Mouse (Mus musculus): ENCODE measurements around the gene Cyp2ab1. TPM values are rescaled to one million over a fixed set of nuclear protein-coding genes. Genes with fewer than 3 reads are reported as not detected.
"Not testable (repeated sequence)": the region's sequence is repeated elsewhere in the genome, so short reads cannot be mapped to it uniquely, and the experiment has no call there.

Cyp2ab1 gene
- not detected in 2 replicates for polyA plus RNA-seq (2015; fragmentation: Nextera tagmentation; extraction: Ambion mirVana)

DNA sequence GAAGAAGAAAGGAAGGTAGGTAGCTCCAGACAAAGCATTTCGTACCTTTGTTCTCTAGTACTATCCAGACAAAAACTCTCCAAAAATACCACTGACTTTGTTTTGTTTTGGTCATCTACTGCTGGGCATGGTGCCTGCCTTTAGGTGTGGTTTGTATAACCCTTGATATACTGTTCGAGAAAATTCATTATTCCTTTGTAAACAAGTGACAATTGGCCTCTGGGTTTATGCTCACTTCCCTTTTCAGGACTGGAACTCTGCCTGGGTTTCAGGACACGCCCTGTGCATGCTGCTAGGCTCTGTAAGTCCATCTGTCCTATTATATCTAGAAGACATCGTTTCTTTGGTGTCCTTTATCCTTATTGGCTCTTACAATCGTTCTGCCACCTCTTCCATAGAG, at the start of gene Cyp2ab1:
Gene Cyp2ab1 (minus strand): TSS at position 119 of the 400 bp plus-strand sequence.
- WGBS, result 72% methylated on average over 5 of the region's 5 CpGs

DNA sequence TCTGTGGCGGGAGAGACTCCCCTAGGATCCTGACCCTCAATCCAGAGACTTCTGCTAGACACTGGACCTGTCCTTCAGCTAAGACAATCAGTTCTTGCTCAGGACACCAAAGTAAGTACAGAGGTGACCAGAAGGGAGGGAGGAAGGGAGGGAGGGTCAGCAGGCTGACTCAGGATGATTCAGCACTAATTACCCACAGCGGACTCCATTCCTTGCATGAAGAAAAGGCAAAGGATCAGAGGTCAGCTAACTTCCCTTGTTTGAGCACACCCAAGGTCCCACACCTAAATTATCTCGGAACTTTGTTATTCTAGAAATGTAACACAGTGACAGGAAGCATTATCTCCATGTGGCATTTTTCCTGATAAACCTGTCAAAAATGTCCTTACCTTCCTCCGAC, 46.5 kb upstream of the Cyp2ab1 start:
- Histone ChIP-seq H3K27ac (no peak overlapping the region), H3K4me3 (replicated peaks) (no peak overlapping the region), H3K4me2 (no peak overlapping the region), H3K4me1 (peaks cover 6% of the 10 kb centered on the region; the same call in 1 of the 2 replicates), H3K9me3 (replicated peaks) (no peaks in the 10 kb centered on the region), H3K27me3 (no peaks in the 10 kb centered on the region), H3K9ac (no peak overlapping the region), H3K36me3 (peaks cover 68% of the 10 kb centered on the region)
- no peak for ATAC-seq (replicated peaks; ENCODE audit: low FRiP score)
- WGBS, result 61% methylated on average over 4 of the region's 4 CpGs

More for the DNA sequence above, at the start of gene Cyp2ab1:
- 0 out of 2 replicates have a peak, but pooled peaks cover 5% of the 10 kb centered on the region for H3K36me3 ChIP-seq
- no peak for ATAC-seq (replicated peaks; ENCODE audit: low FRiP score)
- no peak within 1 kb of the TSS for H3K4me2 ChIP-seq
- H3K27ac ChIP-seq, result no peak within 1 kb of the TSS
- no peak within 1 kb of the TSS for H3K4me3 ChIP-seq (replicated peaks)
- H3K4me1 ChIP-seq, result no peaks in the 10 kb centered on the region
- H3K9ac ChIP-seq, result no peak within 1 kb of the TSS
- no peaks in the 10 kb centered on the region for H3K27me3 ChIP-seq
- H3K9me3 ChIP-seq (replicated peaks), result no peaks in the 10 kb centered on the region

DNA sequence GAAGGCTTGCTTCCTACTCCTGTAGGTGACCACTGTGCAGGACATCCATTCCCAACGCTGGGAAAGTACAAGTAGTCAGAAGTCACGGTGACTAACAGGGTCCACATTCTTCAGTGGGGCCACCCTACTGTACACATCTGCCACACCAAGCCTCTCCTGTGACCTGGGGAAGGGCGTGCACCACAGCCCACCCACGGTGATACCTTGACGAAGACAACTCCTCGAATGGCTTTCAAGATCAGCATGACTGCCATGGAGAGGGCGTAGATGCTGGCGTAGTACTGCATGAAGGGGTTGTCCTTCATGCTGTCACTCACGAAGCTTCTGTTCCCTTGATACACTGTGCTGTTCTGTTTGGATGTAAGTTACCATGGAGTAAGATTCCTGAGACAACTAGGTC, 43.0 kb upstream of the Cyp2ab1 start:
- WGBS, result 93% methylated on average over 9 of the region's 9 CpGs
- no peaks in the 10 kb centered on the region for H3K9me3 ChIP-seq (replicated peaks)
- no peaks in the 10 kb centered on the region for H3K27me3 ChIP-seq
- H3K4me1 ChIP-seq, result 0 out of 2 replicates have a peak, but pooled peaks cover 3% of the 10 kb centered on the region
- no peak overlapping the region for H3K4me3 ChIP-seq (replicated peaks)
- no peak overlapping the region for H3K9ac ChIP-seq
- ATAC-seq (replicated peaks; ENCODE audit: low FRiP score), result no peak
- H3K27ac ChIP-seq, result no peak overlapping the region
- H3K4me2 ChIP-seq, result no peak overlapping the region
- peaks cover 85% of the 10 kb centered on the region for H3K36me3 ChIP-seq

DNA sequence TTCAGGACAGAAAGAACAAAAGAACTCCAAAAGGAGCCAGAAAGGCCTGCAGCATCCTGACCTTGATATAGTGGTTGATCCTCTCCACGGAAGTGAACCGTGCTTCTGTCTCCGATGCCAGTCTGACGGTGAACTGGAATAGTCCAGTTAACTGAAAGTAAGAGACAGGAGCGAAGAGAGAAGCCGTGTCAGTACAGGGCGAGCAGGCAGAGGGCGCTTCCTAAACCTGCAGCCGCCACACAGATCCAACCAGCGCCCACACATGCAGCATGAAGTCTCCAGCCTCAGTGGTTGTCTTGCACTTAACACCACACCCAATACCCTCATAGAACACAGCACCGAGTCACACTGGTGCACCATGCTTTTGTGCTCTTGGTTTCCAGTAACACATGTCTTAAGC, 36.9 kb upstream of the Cyp2ab1 start:
- WGBS, result 92% methylated on average over 11 of the region's 11 CpGs
- Histone ChIP-seq H3K9me3 (replicated peaks) (no peaks in the 10 kb centered on the region), H3K4me3 (replicated peaks) (no peak overlapping the region), H3K9ac (no peak overlapping the region), H3K4me2 (no peak overlapping the region), H3K36me3 (peaks cover 91% of the 10 kb centered on the region), H3K27ac (no peak overlapping the region), H3K4me1 (no peaks in the 10 kb centered on the region), H3K27me3 (no peaks in the 10 kb centered on the region)
- ATAC-seq (replicated peaks; ENCODE audit: low FRiP score), result no peak

DNA sequence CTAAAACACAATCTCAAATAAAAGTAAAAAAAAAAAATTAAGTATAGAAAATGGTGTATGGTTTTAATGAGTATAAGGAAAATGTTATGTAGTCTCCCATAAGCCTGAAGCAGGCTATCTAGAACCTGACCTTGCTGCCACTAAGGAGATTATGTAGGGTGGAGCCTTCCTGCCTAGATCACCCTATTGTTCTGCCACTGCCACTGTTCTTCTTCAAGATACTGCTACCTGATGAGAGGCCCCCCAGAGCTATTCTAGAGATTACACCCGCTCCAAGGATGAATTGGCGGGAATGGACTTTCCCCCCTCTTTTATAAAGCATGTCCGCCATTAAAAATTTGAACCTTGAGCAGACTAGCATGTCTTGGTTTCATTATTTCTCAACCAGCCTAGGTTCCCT, 36.3 kb upstream of the Cyp2ab1 start:
- not testable (repeated sequence) for H3K4me2 ChIP-seq; H3K27ac ChIP-seq; H3K4me3 ChIP-seq (replicated peaks); ATAC-seq (replicated peaks; ENCODE audit: low FRiP score); H3K27me3 ChIP-seq; H3K9me3 ChIP-seq (replicated peaks); H3K4me1 ChIP-seq; H3K9ac ChIP-seq
- peaks cover 89% of the 10 kb centered on the region for H3K36me3 ChIP-seq
- 97% methylated on average over 3 of the region's 3 CpGs for WGBS

DNA sequence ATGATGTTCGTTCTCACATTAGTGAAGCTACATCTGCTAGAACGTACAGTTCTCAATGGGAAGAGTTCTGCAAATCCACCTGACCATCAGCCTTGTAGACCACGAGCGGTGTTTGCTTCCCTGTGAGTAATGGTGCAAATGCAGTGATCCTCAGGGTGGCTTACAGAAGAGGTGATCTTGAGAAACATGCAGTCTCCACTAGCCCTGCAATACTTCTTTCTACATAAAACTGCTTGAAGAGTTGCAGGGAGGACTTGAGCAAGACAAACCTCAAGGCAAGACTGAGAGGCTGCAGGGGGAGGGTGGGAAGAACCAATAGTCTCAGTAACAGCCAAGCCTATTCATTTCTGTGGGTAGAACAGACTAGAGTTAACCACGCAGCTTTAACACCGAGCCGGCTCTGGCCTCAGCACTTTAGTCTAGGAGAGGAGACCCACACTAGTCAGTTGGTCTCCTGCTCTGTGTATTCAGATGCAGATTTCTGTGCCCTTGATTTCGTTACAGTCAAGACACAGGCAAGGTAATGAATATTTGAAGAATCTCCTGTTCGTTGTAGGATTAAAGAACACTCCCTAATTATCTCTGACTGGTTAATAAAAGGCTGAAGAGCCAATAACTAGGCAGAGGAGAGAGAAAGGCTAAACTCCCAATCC, 34.6 kb upstream of the Cyp2ab1 start:
- Histone ChIP-seq H3K4me1 (no peaks in the 10 kb centered on the region), H3K9ac (no peak overlapping the region), H3K4me3 (replicated peaks) (no peak overlapping the region), H3K9me3 (replicated peaks) (no peaks in the 10 kb centered on the region), H3K36me3 (peaks cover 83% of the 10 kb centered on the region), H3K4me2 (no peak overlapping the region), H3K27ac (no peak overlapping the region), H3K27me3 (no peaks in the 10 kb centered on the region)
- no peak for ATAC-seq (replicated peaks; ENCODE audit: low FRiP score)
- whole genome bisulfite sequencing, result 73% methylated on average over 9 of the region's 9 CpGs

DNA sequence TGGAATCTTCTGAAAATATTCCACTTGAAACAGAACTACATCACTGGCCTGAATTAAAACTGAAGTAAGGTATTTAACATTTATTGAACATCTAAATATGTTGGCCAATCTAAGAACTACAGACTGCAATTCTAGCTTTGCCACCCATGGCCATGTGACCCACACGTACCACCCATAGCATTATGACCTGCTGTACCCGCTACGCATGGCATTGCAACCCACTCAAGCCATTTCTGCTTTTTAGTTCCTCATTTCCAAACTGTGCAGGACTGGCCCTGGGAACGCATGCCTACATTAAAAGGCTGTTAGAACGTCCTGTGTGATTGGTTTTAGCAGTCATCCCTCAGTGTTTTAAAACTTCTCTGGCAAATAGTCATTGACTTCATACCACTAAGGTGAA, 32.6 kb upstream of the Cyp2ab1 start:
- 97% methylated on average over 5 of the region's 5 CpGs for WGBS
- Histone ChIP-seq H3K27ac (no peak overlapping the region), H3K4me1 (no peaks in the 10 kb centered on the region), H3K4me2 (no peak overlapping the region), H3K9me3 (replicated peaks) (no peaks in the 10 kb centered on the region), H3K4me3 (replicated peaks) (no peak overlapping the region), H3K9ac (no peak overlapping the region), H3K36me3 (peaks cover 71% of the 10 kb centered on the region), H3K27me3 (no peaks in the 10 kb centered on the region)
- no peak for ATAC-seq (replicated peaks; ENCODE audit: low FRiP score)

DNA sequence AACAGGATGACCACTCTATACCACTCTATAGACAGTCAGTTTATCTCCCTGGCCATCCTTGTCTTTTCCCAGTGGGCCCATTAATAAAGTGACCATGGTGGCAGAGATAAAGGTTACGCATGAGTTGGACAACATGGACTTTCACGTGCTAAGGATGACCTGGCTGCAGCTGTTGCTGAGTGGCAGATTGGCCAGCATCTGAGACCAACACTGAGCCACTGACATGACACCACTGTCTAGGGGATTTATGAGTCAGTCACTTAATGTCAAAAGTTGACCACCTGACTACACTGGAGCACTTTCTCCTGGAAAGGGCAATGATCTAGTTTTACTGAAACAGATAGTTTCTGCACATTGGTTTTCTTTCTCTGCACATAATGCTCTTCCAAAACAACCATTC, 29.6 kb upstream of the Cyp2ab1 start:
- Histone ChIP-seq H3K4me3 (replicated peaks) (no peak overlapping the region), H3K4me2 (no peak overlapping the region), H3K27me3 (no peaks in the 10 kb centered on the region), H3K27ac (no peak overlapping the region), H3K36me3 (peaks cover 63% of the 10 kb centered on the region), H3K4me1 (no peaks in the 10 kb centered on the region), H3K9me3 (replicated peaks) (no peaks in the 10 kb centered on the region), H3K9ac (no peak overlapping the region)
- 84% methylated on average over 2 of the region's 2 CpGs for whole genome bisulfite sequencing
- no peak for ATAC-seq (replicated peaks; ENCODE audit: low FRiP score)

DNA sequence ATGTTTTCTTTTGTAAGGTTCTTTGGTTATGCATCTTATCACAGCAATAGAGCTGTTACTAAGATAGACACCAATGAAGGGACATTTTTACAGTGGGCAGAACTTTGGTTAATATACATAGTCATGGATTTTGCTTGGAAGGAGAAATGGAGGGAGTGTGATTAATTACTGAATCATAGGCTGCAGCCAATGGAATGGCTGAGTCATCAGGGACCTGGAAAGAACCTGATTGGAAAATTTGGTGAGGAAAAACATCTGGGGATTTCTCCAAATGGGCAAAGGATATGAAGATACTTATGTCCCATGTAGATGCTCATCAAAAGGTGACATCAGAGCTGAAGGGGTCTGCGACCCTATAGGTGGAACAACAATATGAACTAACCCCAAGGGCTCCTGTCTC, 28.8 kb upstream of the Cyp2ab1 start:
- Histone ChIP-seq H3K9ac (no peak overlapping the region), H3K4me3 (replicated peaks) (no peak overlapping the region), H3K4me2 (no peak overlapping the region), H3K9me3 (replicated peaks) (no peaks in the 10 kb centered on the region), H3K4me1 (no peaks in the 10 kb centered on the region), H3K36me3 (peaks cover 62% of the 10 kb centered on the region), H3K27me3 (no peaks in the 10 kb centered on the region), H3K27ac (no peak overlapping the region)
- WGBS, result 94% methylated on average over 1 of the region's 1 CpGs
- no peak for ATAC-seq (replicated peaks; ENCODE audit: low FRiP score)

DNA sequence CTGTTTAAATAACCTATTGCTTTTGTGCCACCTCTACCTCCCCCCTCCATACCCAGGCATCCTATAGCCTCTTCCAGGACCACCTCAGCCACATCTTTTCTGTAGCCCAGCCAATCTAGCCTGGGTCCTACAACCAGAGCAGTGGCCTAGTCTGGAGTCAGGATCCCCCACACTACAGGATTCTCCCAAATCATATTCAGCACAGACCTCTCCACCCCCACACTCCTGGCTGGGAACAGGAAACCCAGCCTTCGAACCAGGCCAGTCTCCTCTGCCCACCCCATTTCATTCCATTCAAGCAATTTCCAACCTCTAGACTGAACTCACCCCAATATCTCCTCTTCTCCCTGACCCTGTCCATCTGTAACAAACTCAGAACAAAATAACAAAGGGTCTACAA, 20.3 kb upstream of the Cyp2ab1 start:
- H3K27ac ChIP-seq, result no peak overlapping the region
- no peak overlapping the region for H3K4me3 ChIP-seq (replicated peaks)
- no peak overlapping the region for H3K9ac ChIP-seq
- H3K27me3 ChIP-seq, result no peaks in the 10 kb centered on the region
- no peak overlapping the region for H3K4me2 ChIP-seq
- no peaks in the 10 kb centered on the region for H3K9me3 ChIP-seq (replicated peaks)
- H3K4me1 ChIP-seq, result no peaks in the 10 kb centered on the region
- WGBS, result 69% methylated on average over 1 of the region's 1 CpGs
- H3K36me3 ChIP-seq, result peaks cover 42% of the 10 kb centered on the region
- ATAC-seq (replicated peaks; ENCODE audit: low FRiP score), result no peak

DNA sequence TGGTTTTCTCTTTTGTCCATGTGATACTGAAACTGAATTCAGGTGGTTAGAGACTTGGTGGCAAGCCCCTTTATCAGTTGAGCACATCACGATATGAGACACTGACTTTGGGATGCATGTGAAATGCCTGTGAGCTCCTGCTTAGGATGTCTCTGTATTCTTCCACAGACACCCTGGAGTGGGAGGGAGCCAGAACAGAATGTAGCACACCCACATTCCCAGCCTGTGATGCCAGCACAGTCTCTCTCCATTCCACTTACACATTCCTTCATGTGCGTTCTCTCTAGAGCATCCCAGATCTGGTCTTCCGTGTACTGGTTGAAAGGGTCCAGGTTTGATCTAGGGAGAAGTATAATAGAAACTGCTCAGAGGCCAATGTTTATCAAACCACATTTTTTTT, 13.4 kb upstream of the Cyp2ab1 start:
- Histone ChIP-seq H3K27me3 (no peaks in the 10 kb centered on the region), H3K4me2 (no peak overlapping the region), H3K4me1 (no peaks in the 10 kb centered on the region), H3K9ac (no peak overlapping the region), H3K27ac (no peak overlapping the region), H3K36me3 (peaks cover 52% of the 10 kb centered on the region), H3K4me3 (replicated peaks) (no peak overlapping the region), H3K9me3 (replicated peaks) (no peaks in the 10 kb centered on the region)
- 95% methylated on average over 3 of the region's 3 CpGs for WGBS
- no peak for ATAC-seq (replicated peaks; ENCODE audit: low FRiP score)

DNA sequence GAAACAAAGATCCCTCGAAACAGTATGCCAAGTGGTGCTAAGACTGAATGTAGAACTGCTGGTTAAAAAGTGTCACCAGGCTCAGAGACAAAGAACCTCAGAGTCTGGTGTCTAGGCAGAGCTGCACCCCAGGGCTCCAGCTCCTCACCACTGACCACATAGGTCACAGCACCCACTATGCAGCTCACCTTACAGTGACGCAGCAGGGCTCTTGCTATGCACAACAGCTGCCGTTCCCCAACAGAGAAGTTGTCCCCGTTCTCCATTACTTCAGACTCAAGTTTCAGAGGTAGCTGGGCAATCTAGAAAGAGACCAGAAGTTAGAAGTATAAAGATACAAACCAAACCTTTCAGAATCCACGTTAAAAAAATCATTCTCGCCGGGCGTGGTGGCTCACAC, 9.7 kb upstream of the Cyp2ab1 start:
- 95% methylated on average over 8 of the region's 8 CpGs for WGBS
- Histone ChIP-seq H3K36me3 (peaks cover 66% of the 10 kb centered on the region), H3K9me3 (replicated peaks) (no peaks in the 10 kb centered on the region), H3K9ac (no peak overlapping the region), H3K27ac (no peak overlapping the region), H3K4me3 (replicated peaks) (no peak overlapping the region), H3K27me3 (no peaks in the 10 kb centered on the region), H3K4me2 (no peak overlapping the region), H3K4me1 (no peaks in the 10 kb centered on the region)
- no peak for ATAC-seq (replicated peaks; ENCODE audit: low FRiP score)

DNA sequence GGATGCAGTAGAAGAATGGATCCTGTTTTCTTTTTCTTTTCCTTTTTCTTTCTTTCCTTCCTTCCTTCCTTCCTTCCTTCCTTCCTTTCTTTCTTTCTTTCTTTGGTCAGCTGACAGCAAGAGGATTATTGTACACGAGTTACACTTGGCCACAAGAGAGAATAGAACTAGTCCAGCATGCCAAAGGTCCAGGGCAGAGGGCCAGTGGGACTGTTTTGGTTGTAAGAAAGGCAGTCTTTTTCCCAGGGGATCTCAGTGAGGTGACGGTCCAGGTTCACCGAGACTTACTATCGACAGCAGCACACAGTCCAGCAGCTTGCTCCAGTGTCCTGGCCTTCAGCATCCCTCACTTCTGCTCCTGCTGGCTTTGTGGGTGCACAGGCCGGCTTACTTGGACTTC, 3.1 kb upstream of the Cyp2ab1 start:
- ATAC-seq (replicated peaks; ENCODE audit: low FRiP score), result no peak
- WGBS, result 90% methylated on average over 5 of the region's 5 CpGs
- Histone ChIP-seq H3K27me3 (no peaks in the 10 kb centered on the region), H3K9ac (no peak overlapping the region), H3K9me3 (replicated peaks) (no peaks in the 10 kb centered on the region), H3K4me1 (no peaks in the 10 kb centered on the region), H3K4me3 (replicated peaks) (no peak overlapping the region), H3K4me2 (no peak overlapping the region), H3K36me3 (peaks cover 25% of the 10 kb centered on the region), H3K27ac (no peak overlapping the region)
